Mouse (Mus musculus): Measurements from ENCODE around the gene Zfp991.
"Not testable (repeated sequence)": the region's sequence is repeated elsewhere in the genome, so short reads cannot be mapped to it uniquely, and the experiment has no call there.

GRCm38 (mm10) chr4:147195186-147195585 lies 63.3 kb downstream of the Zfp991 start:
- not testable (repeated sequence) for TF ChIP-seq GATA1, TAL1 (IDR thresholded peaks at IDR 0.05; ENCODE audit: low read length)
